Mouse (Mus musculus) liver, adult 2 months (tissue): ENCODE measurements around the gene Hyal2. TPM values are rescaled to one million over a fixed set of nuclear protein-coding genes. Genes with fewer than 3 reads are reported as not detected.

ENCODE experiments used
- DNase-seq: peaks from one replicate; pipeline ENCODE4 v3.0.0-alpha.2; 2011; ENCODE audit warnings: low read depth, low spot score; ENCODE audit errors: extremely low read depth
- H3K27ac ChIP-seq: fragments of 200-500 bp; replicated peaks from 2 replicates; pipeline ENCODE4 v1.5.1; 2012; ENCODE audit warnings: low read depth, mild to moderate bottlenecking, control low read depth, inconsistent platforms, low read length; ENCODE audit not compliant: insufficient read depth
- H3K27me3 ChIP-seq: fragments of 200-500 bp; 2 replicates; pipeline ENCODE4 v1.6.1; 2012; ENCODE audit warnings: mild to moderate bottlenecking, moderate library complexity, low read length, inconsistent platforms; ENCODE audit not compliant: control insufficient read depth, insufficient read depth
- H3K36me3 ChIP-seq: fragments of 200-500 bp; 2 replicates; pipeline ENCODE4 v1.6.1; 2012; ENCODE audit warnings: low read length, inconsistent platforms; ENCODE audit not compliant: control insufficient read depth, insufficient read depth
- H3K4me1 ChIP-seq: fragments of 200-500 bp; 2 replicates; pipeline ENCODE4 v1.6.1; 2011; ENCODE audit warnings: low read length; ENCODE audit not compliant: control insufficient read depth, insufficient read depth
- H3K4me3 ChIP-seq: fragments of 200-500 bp; 2 replicates; pipeline ENCODE4 v1.5.1; 2011; ENCODE audit warnings: low read depth, mild to moderate bottlenecking, control low read depth, low read length, moderate library complexity; ENCODE audit not compliant: insufficient read depth
- H3K79me2 ChIP-seq: fragments of 200-500 bp; 2 replicates; pipeline ENCODE4 v1.6.1; 2012; ENCODE audit warnings: inconsistent platforms, mild to moderate bottlenecking, low read length, moderate library complexity; ENCODE audit not compliant: control insufficient read depth, insufficient read depth
- H3K9ac ChIP-seq: fragments of 200-500 bp; 2 replicates; pipeline ENCODE4 v1.6.1; 2012; ENCODE audit warnings: low read depth, mild to moderate bottlenecking, control low read depth, inconsistent platforms, low read length
- CTCF ChIP-seq: fragments of 200-500 bp; IDR thresholded peaks from 2 replicates; pipeline ENCODE4 v1.5.1; 2011; ENCODE audit warnings: low read depth, low read length, control low read depth
- POLR2A ChIP-seq: fragments of 200-500 bp; IDR thresholded peaks from 2 replicates; pipeline ENCODE4 v1.6.1; 2011; ENCODE audit warnings: low read length, control low read depth; ENCODE audit not compliant: insufficient read depth; ENCODE audit errors: extremely low read depth
- WGBS: fragments of 180-500 bp; shearing (Covaris S2); methylation state at CpG from one replicate; pipeline ENCODE4 v1.1.7; 2018; 5-methylcytosine and 5-hydroxymethylcytosine counted together
- polyA plus RNA-seq: library from polyadenylated mRNA; depleted of rRNA; stranded (reverse); fragments of >200 nt; gene quantifications from 2 replicates; pipeline ENCODE4 v1.2.3, GENCODE M21; 2012
- total RNA-seq: library from RNA; depleted of rRNA; stranded (reverse); fragments of >200 nt; gene quantifications from 2 replicates; pipeline ENCODE4 v1.2.3, GENCODE M21; 2014

Gene Hyal2
- total and polyA plus RNA-seq, 2 experiments = 38.4 to 64.1 TPM

DNA sequence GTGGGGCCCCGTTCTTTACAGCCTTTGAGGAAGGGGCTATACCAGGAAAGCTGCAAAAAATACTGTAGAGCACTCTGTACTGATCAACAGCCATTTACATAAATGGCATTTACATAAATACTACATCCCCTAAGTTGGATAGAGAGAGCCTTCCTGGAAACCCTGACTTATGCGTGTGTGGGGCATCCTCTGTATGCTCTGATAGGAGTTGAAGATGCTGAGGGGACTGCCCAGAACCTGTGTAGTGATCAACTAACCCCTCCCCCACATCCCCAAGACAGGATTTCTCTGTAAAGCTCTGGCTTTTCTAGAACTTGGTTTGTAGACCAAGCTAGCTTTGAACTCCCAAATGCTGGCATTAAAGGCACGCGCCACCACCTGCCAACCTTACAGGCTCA lies 41.7 kb downstream of the Hyal2 start:
- Histone ChIP-seq H3K27me3 (no peaks in the 10 kb centered on the region), H3K79me2 (no peaks in the 10 kb centered on the region), H3K9ac (no peak overlapping the region), H3K4me3 (no peak overlapping the region), H3K4me1 (peaks cover 2% of the 10 kb centered on the region; the same call in 1 of the 2 replicates), H3K27ac (no peak overlapping the region), H3K36me3 (no peaks in the 10 kb centered on the region)
- TF ChIP-seq POLR2A (no peak), CTCF (no peak)
- WGBS = 81% methylated on average over 4 of the region's 4 CpGs
- DNase-seq = no peak

- Histone ChIP-seq H3K9ac (peak overlapping the region; percentile 73; the same call in 1 of the 2 replicates), H3K27ac (peak overlapping the region; percentile 81), H3K4me3 (no peak overlapping the region; the same call in 1 of the 2 replicates), H3K27me3 (no peaks in the 10 kb centered on the region), H3K79me2 (no peaks in the 10 kb centered on the region), H3K36me3 (no peaks in the 10 kb centered on the region; the same call in 1 of the 2 replicates), H3K4me1 (peaks cover 2% of the 10 kb centered on the region; the same call in 1 of the 2 replicates)
- 87% methylated on average over 6 of the region's 6 CpGs for WGBS
- no peak for TF ChIP-seq CTCF
- no peak for TF ChIP-seq POLR2A
- DNase-seq = no peak
These were observed 43.9 kb downstream of the Hyal2 start for GRCm38 (mm10) chr9:107611456-107612190.

DNA sequence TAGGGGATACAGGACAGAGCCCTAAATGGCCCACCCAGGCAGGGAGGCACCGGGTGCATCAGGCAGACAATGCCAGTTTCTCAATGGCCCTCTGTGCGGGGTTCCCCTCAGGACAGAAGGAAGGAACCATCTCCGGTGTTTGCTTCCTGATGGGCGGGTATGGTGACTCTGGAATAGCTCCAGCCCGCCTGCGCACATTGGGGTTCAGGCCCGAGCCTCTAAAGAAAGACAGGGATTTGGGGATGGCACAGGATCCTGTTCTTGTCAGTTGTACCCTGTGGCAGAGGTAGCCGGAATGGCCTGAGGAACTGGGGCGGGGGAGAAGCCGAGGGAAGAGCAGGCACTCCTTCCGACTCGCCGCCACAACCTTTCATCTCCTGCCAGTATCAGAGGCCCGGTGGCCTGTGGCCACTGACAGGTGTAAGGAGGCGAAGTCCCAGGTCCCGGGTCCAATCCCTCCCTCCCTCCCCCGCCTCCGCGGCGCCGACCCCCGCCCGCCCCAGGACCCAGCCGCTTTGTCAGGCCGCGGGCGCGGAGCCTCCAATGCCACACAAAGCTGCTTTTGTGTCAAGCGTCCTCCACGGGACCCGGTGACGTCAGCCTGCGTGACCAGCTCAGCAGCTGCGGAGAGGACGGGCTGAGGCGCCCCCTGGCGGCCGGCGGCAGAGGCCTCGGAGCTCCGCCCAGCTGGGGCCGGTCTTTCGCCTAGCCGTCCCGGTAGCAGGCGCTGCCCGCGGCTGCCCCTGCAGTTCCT lies 44.6 kb downstream of the Hyal2 start:
- Histone ChIP-seq H3K79me2 (no peaks in the 10 kb centered on the region), H3K36me3 (no peaks in the 10 kb centered on the region; the same call in 1 of the 2 replicates), H3K4me3 (peak overlapping the region; percentile 46), H3K4me1 (peaks cover 2% of the 10 kb centered on the region; the same call in 1 of the 2 replicates), H3K9ac (peak overlapping the region; percentile 73), H3K27me3 (no peaks in the 10 kb centered on the region), H3K27ac (peak overlapping the region; percentile 81)
- under 1% methylated on average over 41 of the region's 48 CpGs for WGBS
- peak; percentile 81 for DNase-seq
- TF ChIP-seq CTCF = peak; percentile 89
- TF ChIP-seq POLR2A = peak; percentile 65; the same call in 1 of the 2 replicates

DNA sequence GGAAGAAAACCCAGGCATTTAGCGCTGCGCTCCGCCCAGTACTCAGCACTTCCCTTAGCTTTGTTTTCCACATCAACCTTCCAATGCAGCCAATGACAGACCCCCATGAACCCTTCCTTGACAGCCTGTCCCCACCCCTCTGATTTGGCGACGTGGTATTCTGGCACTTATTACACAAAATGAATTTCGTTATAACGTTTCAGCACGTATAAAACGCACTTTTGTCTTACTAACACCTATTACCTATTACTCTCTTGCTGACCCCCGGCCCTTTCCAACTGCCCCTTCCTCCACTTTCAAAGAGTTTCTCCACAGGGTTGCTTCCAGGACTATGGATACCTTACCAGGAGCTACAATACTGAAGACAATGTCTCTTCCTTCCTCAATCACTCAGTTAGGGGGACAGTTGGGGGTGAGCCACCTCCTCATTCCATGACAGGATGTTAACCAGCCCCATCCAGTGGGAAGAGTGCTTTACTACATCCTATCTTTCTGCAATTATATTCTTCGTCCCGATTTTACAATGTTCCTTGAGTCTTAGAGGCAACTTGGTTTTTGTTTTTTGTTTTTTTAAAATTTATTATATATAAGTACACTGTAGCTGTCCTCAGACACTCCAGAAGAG lies 45.3 kb downstream of the Hyal2 start:
- TF ChIP-seq CTCF (no peak), POLR2A (no peak)
- peak overlapping the region; percentile 41 for H3K27ac ChIP-seq
- H3K4me3 ChIP-seq = no peak overlapping the region
- WGBS = 12% methylated on average over 12 of the region's 12 CpGs
- H3K36me3 ChIP-seq = no peaks in the 10 kb centered on the region; the same call in 1 of the 2 replicates
- peak overlapping the region; percentile 19 for H3K9ac ChIP-seq
- H3K4me1 ChIP-seq = peaks cover 2% of the 10 kb centered on the region; the same call in 1 of the 2 replicates
- no peaks in the 10 kb centered on the region for H3K79me2 ChIP-seq
- DNase-seq = no peak
- no peaks in the 10 kb centered on the region for H3K27me3 ChIP-seq

- H3K27ac ChIP-seq = no peak overlapping the region
- H3K4me1 ChIP-seq = peaks cover 17% of the 10 kb centered on the region
- no peak overlapping the region for H3K9ac ChIP-seq
- no peaks in the 10 kb centered on the region; the same call in 1 of the 2 replicates for H3K36me3 ChIP-seq
- no peaks in the 10 kb centered on the region for H3K27me3 ChIP-seq
- TF ChIP-seq CTCF (no peak), POLR2A (no peak)
- no peak for DNase-seq
- 88% methylated on average over 4 of the region's 4 CpGs for WGBS
- H3K79me2 ChIP-seq = no peaks in the 10 kb centered on the region
- no peak overlapping the region for H3K4me3 ChIP-seq
These were observed 47.3 kb downstream of the Hyal2 start for GRCm38 (mm10) chr9:107615035-107615434.
